Mouse (Mus musculus) testis, adult 2 months (tissue): ENCODE data around the gene Adam12. TPM values are rescaled to one million over a fixed set of nuclear protein-coding genes. Genes with fewer than 3 reads are reported as not detected.

ENCODE experiments used
- H3K27ac ChIP-seq: fragments of 200-500 bp; 2 replicates; pipeline ENCODE4 v1.5.1; 2012; ENCODE audit warnings: low read depth, low read length; ENCODE audit not compliant: control insufficient read depth, insufficient read depth
- H3K27me3 ChIP-seq: fragments of 200-500 bp; 2 replicates; pipeline ENCODE4 v1.6.1; 2012; ENCODE audit warnings: mild to moderate bottlenecking, low read length, moderate library complexity; ENCODE audit not compliant: control insufficient read depth, insufficient read depth
- H3K36me3 ChIP-seq: fragments of 200-500 bp; 2 replicates; pipeline ENCODE4 v1.6.1; 2012; ENCODE audit warnings: mild to moderate bottlenecking, low read length; ENCODE audit not compliant: control insufficient read depth, insufficient read depth
- H3K4me1 ChIP-seq: fragments of 200-500 bp; 2 replicates; pipeline ENCODE4 v1.6.1; 2012; ENCODE audit warnings: low read length; ENCODE audit not compliant: control insufficient read depth, insufficient read depth
- H3K4me3 ChIP-seq: fragments of 200-500 bp; 2 replicates; pipeline ENCODE4 v1.5.1; 2012; ENCODE audit warnings: low read depth, mild to moderate bottlenecking, low read length, moderate library complexity, mixed read lengths; ENCODE audit not compliant: control insufficient read depth
- CTCF ChIP-seq: fragments of 200-500 bp; IDR thresholded peaks from 2 replicates; pipeline ENCODE4 v1.5.1; 2012; ENCODE audit warnings: low read depth, mild to moderate bottlenecking, inconsistent platforms, low read length, moderate library complexity; ENCODE audit not compliant: control insufficient read depth, insufficient read depth, insufficient replicate concordance
- POLR2A ChIP-seq: fragments of 200-500 bp; IDR thresholded peaks from 2 replicates; pipeline ENCODE4 v1.6.1; 2012; ENCODE audit warnings: low read depth, mild to moderate bottlenecking, inconsistent platforms, low read length, moderate library complexity; ENCODE audit not compliant: control insufficient read depth
- polyA plus RNA-seq: library from polyadenylated mRNA; depleted of rRNA; stranded (reverse); fragments of >200 nt; gene quantifications from 2 replicates; pipeline ENCODE4 v1.2.3, GENCODE M21; 2012

Gene Adam12
- polyA plus RNA-seq, 1 experiment: 0.51 TPM

GRCm38 (mm10) chr7:134236727-134237126, 4.8 kb upstream of the Adam12 start:
- Histone ChIP-seq H3K36me3 (no peaks in the 10 kb centered on the region), H3K4me3 (no peak overlapping the region), H3K27me3 (no peaks in the 10 kb centered on the region), H3K27ac (no peak overlapping the region), H3K4me1 (no peaks in the 10 kb centered on the region)
- TF ChIP-seq CTCF: no peak
- no peak for TF ChIP-seq POLR2A

GRCm38 (mm10) chr7:134235552-134235951, 3.6 kb upstream of the Adam12 start:
- TF ChIP-seq POLR2A: no peak
- TF ChIP-seq CTCF: no peak
- no peaks in the 10 kb centered on the region for H3K36me3 ChIP-seq

DNA sequence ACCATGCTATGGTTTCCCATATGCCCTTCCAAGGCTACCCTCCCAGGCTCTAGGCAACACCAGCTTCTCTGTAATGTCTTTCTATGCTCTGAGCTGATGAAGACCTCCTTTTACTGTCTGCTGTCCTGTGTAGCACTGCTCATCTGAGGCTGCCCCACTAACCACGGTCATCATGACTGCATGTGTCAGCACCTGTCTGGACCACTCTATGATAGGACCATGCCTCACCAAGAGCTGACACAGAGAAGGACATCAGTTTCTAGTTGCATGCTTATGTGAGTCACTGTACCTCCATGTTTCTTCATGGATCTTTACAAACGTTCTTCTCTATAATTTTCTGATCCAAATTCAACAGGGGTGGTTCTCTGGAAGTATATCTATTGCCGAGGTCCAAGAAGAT, 1.2 kb downstream of the Adam12 start:
- Histone ChIP-seq H3K36me3 (no peaks in the 10 kb centered on the region), H3K4me3 (no peak overlapping the region), H3K27me3 (no peaks in the 10 kb centered on the region), H3K27ac (no peak overlapping the region), H3K4me1 (peaks cover 2% of the 10 kb centered on the region)
- TF ChIP-seq POLR2A: no peak
- no peak for TF ChIP-seq CTCF

More at GRCm38 (mm10) chr7:134235552-134235951, 3.6 kb upstream of the Adam12 start:
- H3K4me3 ChIP-seq: no peak overlapping the region
- H3K27ac ChIP-seq: no peak overlapping the region
- no peaks in the 10 kb centered on the region for H3K27me3 ChIP-seq
- H3K4me1 ChIP-seq: no peaks in the 10 kb centered on the region

GRCm38 (mm10) chr7:134229899-134230298, 2.0 kb downstream of the Adam12 start:
- no peaks in the 10 kb centered on the region for H3K27me3 ChIP-seq
- peaks cover 10% of the 10 kb centered on the region for H3K4me1 ChIP-seq
- H3K27ac ChIP-seq: no peak overlapping the region
- no peak overlapping the region for H3K4me3 ChIP-seq
- TF ChIP-seq CTCF: no peak
- no peak for TF ChIP-seq POLR2A
- H3K36me3 ChIP-seq: no peaks in the 10 kb centered on the region

DNA sequence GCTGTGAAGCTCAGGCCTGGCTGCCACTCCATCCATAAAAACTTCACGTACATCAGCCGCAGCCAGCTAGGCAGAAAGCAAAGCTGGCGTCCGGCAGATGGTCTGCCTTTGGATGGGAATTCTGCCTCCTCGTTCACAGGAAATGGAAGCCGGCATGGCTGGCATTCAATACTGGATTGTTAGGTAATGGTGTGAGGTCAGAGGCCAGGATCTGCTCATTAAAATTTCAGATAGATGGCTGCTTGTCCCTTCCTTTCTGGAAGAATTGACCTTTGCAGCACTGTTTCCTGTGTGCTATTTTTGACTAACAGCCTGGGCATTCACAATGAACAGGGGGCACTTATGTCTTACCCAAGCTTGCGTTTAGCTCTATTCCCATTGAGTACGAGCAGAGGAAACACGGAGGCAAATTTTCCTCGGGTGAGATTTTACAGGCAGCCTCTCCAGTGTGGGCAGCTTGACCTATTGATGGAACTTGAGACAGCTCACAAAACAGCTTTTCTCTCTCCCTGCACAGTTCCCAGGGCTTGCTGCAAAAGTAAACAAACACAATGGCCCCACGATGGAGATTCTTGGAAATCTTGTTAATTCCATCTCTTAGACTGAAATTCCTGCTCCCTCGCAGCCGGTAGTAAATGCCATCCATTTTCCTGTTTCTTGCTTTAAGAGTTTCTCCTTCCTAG, 4.0 kb downstream of the Adam12 start:
- Histone ChIP-seq H3K36me3 (no peaks in the 10 kb centered on the region), H3K4me1 (peaks cover 19% of the 10 kb centered on the region), H3K4me3 (no peak overlapping the region), H3K27ac (no peak overlapping the region), H3K27me3 (no peaks in the 10 kb centered on the region)
- TF ChIP-seq POLR2A (no peak), CTCF (no peak)

DNA sequence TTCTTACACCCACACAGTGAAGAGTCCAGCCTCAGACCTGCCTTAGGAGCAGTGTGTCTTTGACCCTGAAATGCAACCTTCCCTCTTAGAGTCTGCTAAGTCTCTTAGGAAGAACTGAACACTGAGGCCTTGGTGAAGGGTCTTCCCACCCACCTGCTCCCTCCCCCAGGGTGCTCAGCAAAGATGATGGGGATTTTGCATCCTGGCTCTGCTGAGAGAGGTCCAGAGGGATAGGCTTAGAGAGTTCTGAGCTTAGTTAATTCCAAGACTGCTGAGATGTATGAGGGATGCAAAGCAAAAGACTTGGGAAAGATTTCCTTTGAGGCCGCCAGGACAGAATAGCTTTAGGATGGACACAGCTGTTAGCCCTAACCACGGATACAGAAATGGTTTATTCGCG, 4.8 kb downstream of the Adam12 start:
- Histone ChIP-seq H3K4me1 (peaks cover 19% of the 10 kb centered on the region), H3K4me3 (no peak overlapping the region), H3K27me3 (no peaks in the 10 kb centered on the region), H3K36me3 (no peaks in the 10 kb centered on the region), H3K27ac (no peak overlapping the region)
- no peak for TF ChIP-seq POLR2A
- no peak for TF ChIP-seq CTCF

GRCm38 (mm10) chr7:134226231-134226630, 5.7 kb downstream of the Adam12 start:
- Histone ChIP-seq H3K4me1 (peaks cover 19% of the 10 kb centered on the region), H3K27ac (no peak overlapping the region), H3K4me3 (peak overlapping the region; percentile 84)

More at GRCm38 (mm10) chr7:134226231-134226630, 5.7 kb downstream of the Adam12 start:
- Histone ChIP-seq H3K27me3 (no peaks in the 10 kb centered on the region), H3K36me3 (no peaks in the 10 kb centered on the region)
- TF ChIP-seq POLR2A (no peak), CTCF (no peak)
